8 mouse cellular contexts compared by ENCODE assay signal in the genomic region with DNA sequence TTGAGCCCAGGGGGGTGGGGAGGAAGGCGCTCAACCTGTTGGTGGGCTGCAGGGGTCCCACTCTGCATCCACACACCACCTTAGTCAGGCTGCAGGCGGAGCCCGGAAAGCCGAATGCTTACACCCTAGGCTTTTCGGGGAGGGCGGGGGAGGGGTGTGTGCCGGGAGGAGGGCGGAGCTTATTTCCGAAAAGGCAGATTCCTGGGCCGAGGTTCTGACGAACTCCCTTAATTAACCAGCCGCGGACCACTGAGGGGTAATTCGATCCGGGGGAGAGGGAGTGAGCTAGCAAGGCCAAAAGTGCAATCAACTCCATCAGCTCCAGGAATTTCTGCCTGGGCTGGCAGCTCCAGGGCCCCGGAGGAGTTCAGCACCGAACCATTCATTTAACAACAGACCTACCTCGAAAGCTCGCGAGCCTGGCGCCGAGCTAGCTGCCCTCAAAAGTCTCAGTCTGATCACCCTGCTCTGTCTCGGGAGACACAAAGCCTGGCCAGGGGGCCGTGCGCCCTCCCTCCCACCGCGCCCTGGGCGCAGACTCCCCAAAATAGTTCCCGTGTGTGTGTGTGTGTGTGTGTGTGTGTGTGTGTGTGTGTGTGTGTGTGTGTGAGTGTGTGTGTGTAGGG. TPM values are rescaled to one million over a fixed set of nuclear protein-coding genes. Genes with fewer than 3 reads are reported as not detected.
DNase-seq lines count a peak whose midpoint lies in the region; ATAC-seq lines count a peak whose summit lies in the region.

No protein-coding gene starts in this region.

- peak overlapping the region; percentile 67 for H3K27ac ChIP-seq in hindbrain, embryonic 11.5 days (ENCODE audit: low read depth, low read length)

- 0% methylated on average over 27 of the region's 29 CpGs for WGBS in hindbrain, embryonic 11.5 days

- H3K4me1 ChIP-seq in hindbrain, embryonic 11.5 days (replicated peaks; ENCODE audit: control insufficient read depth, insufficient read depth, low read length), result 0 out of 2 replicates have a peak, but pooled peaks cover 3% of the 10 kb centered on the region

- H3K9me3 ChIP-seq in hindbrain, embryonic 11.5 days (ENCODE audit: control insufficient read depth, low read length), result no peaks in the 10 kb centered on the region

- DNase-seq in Muller cell, postnatal 12 days (ENCODE audit: inconsistent ontology term), result peak; percentile 94
- DNase-seq in cerebellum, adult 8-10 months, result peak; percentile 77
- peak; percentile 61 to 62 for DNase-seq in frontal cortex, postnatal 10 days (ENCODE audit: low spot score in 2 of 2)
- DNase-seq in hindbrain, embryonic 11.5 days (ENCODE audit: low spot score), result peak; percentile 79
- peak; percentile 66 to 72 for DNase-seq in layer of hippocampus, postnatal 14 days (ENCODE audit: low spot score in 2 of 2)
- DNase-seq in lung, postnatal 14 days, result peak; percentile 75
- peak; percentile 68 for DNase-seq in ovary, postnatal 36 days (ENCODE audit: low spot score)
- DNase-seq in thymus, postnatal 4 days, result peak; percentile 83

- H3K27me3 ChIP-seq in hindbrain, embryonic 11.5 days (ENCODE audit: control insufficient read depth, insufficient read depth, low read length), result no peaks in the 10 kb centered on the region

- H3K4me2 ChIP-seq in hindbrain, embryonic 11.5 days (replicated peaks; ENCODE audit: low read depth, low read length), result peak overlapping the region; percentile 81

- H3K4me3 ChIP-seq in hindbrain, embryonic 11.5 days (ENCODE audit: low read depth, low read length), result peak overlapping the region; percentile 56

- peak; percentile 59 for ATAC-seq in hindbrain, embryonic 11.5 days (ENCODE audit: low FRiP score)

- no peaks in the 10 kb centered on the region for H3K36me3 ChIP-seq in hindbrain, embryonic 11.5 days (ENCODE audit: control insufficient read depth, insufficient read depth, low read length)

- peak overlapping the region; percentile 67 for H3K9ac ChIP-seq in hindbrain, embryonic 11.5 days (ENCODE audit: low read depth, low read length)

RNA-seq across cellular contexts. Expression of gene Arid5b, which starts 2.1 kb away (rescaled TPM):
- 17.5 and 23.3 TPM in 2 replicates for polyA plus RNA-seq in hindbrain, embryonic 11.5 days (2014; fragmentation: Nextera tagmentation; extraction: Ambion mirVana)
- total RNA-seq in layer of hippocampus, postnatal 14 days (2021), result 10 to 100 TPM; 14.7 to 18.7 TPM

Comparison
In these comparisons a context has a peak if more than half of its experiments do, and no peak if none do; other contexts are left out.
1. Peak in every context shown above with its lines: DNase-seq, ATAC-seq, H3K4me3 ChIP-seq and H3K27ac ChIP-seq.